14 mouse cellular contexts compared by ENCODE assay signal in the genomic region with DNA sequence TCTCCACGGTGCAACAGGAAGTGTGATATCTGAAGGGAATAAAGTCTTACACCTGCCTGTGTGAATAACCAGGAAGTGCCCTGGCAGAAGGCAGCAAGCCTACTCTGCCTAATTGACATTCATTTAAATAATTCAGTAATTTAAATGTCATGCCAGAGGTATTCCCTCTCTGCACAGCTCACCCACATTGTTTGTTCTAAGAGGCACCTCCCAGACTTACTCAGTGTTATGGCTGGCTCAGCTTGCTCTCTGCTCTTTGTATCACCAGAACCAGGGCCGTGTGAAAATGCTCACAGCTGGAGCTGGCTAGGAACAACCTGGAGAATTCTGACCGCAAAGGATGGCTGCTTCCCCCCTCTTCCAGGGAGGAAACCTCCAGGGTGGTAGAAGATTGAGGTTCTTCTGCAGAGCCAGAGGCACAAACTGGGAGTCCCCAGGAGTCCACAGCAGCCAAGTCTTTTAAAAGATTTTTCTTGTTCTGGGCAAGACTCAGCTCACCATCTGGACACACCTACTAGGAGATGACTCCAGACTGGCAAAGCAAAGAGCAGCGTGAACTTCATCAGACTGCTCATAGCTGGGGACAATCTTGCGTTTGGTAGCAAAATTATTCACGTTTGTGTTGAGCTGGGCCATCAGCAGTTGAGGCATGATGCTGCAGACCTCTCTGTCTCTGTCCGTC. TPM values are rescaled to one million over a fixed set of nuclear protein-coding genes. Genes with fewer than 3 reads are reported as not detected.
DNase-seq lines count a peak whose midpoint lies in the region; ATAC-seq and TF ChIP-seq lines count a peak whose summit lies in the region.
"Had no signal": no experiment of that assay in that cellular context is flagged by ENCODE, and none has a peak within 500 bp of the region (broad histone marks: within the 10 kb centered on the region; RNA-seq: fewer than 3 reads in every experiment).

No protein-coding gene starts in this region.

- H3K36me3 ChIP-seq in kidney, postnatal 0 days (ENCODE audit: insufficient read depth, low read length): 0 out of 2 replicates have a peak, but pooled peaks cover 5% of the 10 kb centered on the region
- 0 out of 2 replicates have a peak, but pooled peaks cover 3% of the 10 kb centered on the region for H3K36me3 ChIP-seq in heart, postnatal 0 days (replicated peaks; ENCODE audit: control insufficient read depth, insufficient read depth, low read length)

- H3K27me3 ChIP-seq in kidney, postnatal 0 days (ENCODE audit: insufficient read depth, low read length): no peaks in the 10 kb centered on the region
- H3K27me3 ChIP-seq in heart, postnatal 0 days (ENCODE audit: control insufficient read depth, insufficient read depth, low read length): no peaks in the 10 kb centered on the region
- H3K27me3 ChIP-seq: limb, embryonic 13.5 days had no signal

- no peaks in the 10 kb centered on the region for H3K9me3 ChIP-seq in kidney, postnatal 0 days (replicated peaks; ENCODE audit: low read length)
- H3K9me3 ChIP-seq in heart, postnatal 0 days (replicated peaks; ENCODE audit: control insufficient read depth, low read length): no peaks in the 10 kb centered on the region
- H3K9me3 ChIP-seq: limb, embryonic 13.5 days had no signal

- TF ChIP-seq EP300 in heart, postnatal 0 days (IDR thresholded peaks at IDR 0.05; ENCODE audit: low read depth): no peak

- 63% methylated on average over 7 of the region's 7 CpGs for WGBS in kidney, postnatal 0 days
- WGBS in heart, postnatal 0 days: 25% methylated on average over 7 of the region's 7 CpGs

- TF ChIP-seq CTCF in kidney, postnatal 0 days (IDR thresholded peaks at IDR 0.05; ENCODE audit: low read depth): no peak
- TF ChIP-seq CTCF in heart, postnatal 0 days (IDR thresholded peaks at IDR 0.05; ENCODE audit: low read depth): no peak

- peak overlapping the region; percentile 47; the same call in 1 of the 2 replicates for H3K27ac ChIP-seq in kidney, postnatal 0 days
- peak overlapping the region; percentile 37 for H3K27ac ChIP-seq in heart, postnatal 0 days (ENCODE audit: low read depth)
- H3K27ac ChIP-seq: limb, embryonic 13.5 days had no signal

- no peak overlapping the region for H3K4me2 ChIP-seq in kidney, postnatal 0 days (ENCODE audit: low read length)
- no peak overlapping the region for H3K4me2 ChIP-seq in heart, postnatal 0 days (ENCODE audit: low read depth, low read length)
- H3K4me2 ChIP-seq: limb, embryonic 13.5 days had no signal

- no peak for ATAC-seq in kidney, postnatal 0 days (replicated peaks; ENCODE audit: low FRiP score, low read depth)
- no peak for ATAC-seq in heart, postnatal 0 days (ENCODE audit: insufficient read depth, low read depth)

- H3K4me1 ChIP-seq in kidney, postnatal 0 days (replicated peaks; ENCODE audit: insufficient read depth, low read length): peaks cover 10% of the 10 kb centered on the region; the same call in 1 of the 2 replicates
- H3K4me1 ChIP-seq in heart, postnatal 0 days (ENCODE audit: control insufficient read depth, insufficient read depth): peaks cover 47% of the 10 kb centered on the region

- no peak overlapping the region for H3K4me3 ChIP-seq in kidney, postnatal 0 days (replicated peaks; ENCODE audit: low read depth, low read length)
- H3K4me3 ChIP-seq in heart, postnatal 0 days (ENCODE audit: low read depth, low read length): no peak overlapping the region
- H3K4me3 ChIP-seq: limb, embryonic 13.5 days had no signal

- peak; percentile 19 to 49 for DNase-seq in adrenal gland, adult (ENCODE audit: inconsistent age in 2 of 2, low spot score in 1 of 2)
- no peak for DNase-seq in adrenal gland, postnatal 25 days
- no peak for DNase-seq in kidney, postnatal 0 days (ENCODE audit: low spot score)
- DNase-seq in kidney, adult 9 months: no peak
- peak; percentile 62 for DNase-seq in NIH3T3 (ENCODE audit: low read depth)
- no peak for DNase-seq in heart, postnatal 0 days (ENCODE audit: low spot score)
- DNase-seq in cerebellum, adult 11 months: no peak
- DNase-seq in gastrocnemius, postnatal 4 days (ENCODE audit: low spot score in 2 of 2): no peak
- DNase-seq: kidney, postnatal 10 days had no signal

- no peak overlapping the region for H3K9ac ChIP-seq in kidney, postnatal 0 days (ENCODE audit: low read depth, low read length)
- H3K9ac ChIP-seq in heart, postnatal 0 days (replicated peaks; ENCODE audit: low read depth, low read length): no peak overlapping the region
- H3K9ac ChIP-seq: limb, embryonic 13.5 days had no signal

RNA-seq across cellular contexts. Expression of gene Gm17409, which starts 14.5 kb away (rescaled TPM):
- not detected in 2 replicates for total RNA-seq in adrenal gland, postnatal 25 days (2021)
- not detected in 2 replicates for polyA plus RNA-seq in kidney, postnatal 0 days (2015; fragmentation: Nextera tagmentation; extraction: Ambion mirVana)
- not detected in 2 replicates for total RNA-seq in heart, postnatal 0 days (2014; rRNA removed; ENCODE audit: low replicate concordance)
- polyA plus RNA-seq in heart, postnatal 0 days (2015; fragmentation: Nextera tagmentation; extraction: Ambion mirVana): not detected in 2 replicates
- not detected for total RNA-seq in gastrocnemius, postnatal 4 days (2021)
- total RNA-seq: gastrocnemius, postnatal 10 days; megakaryocyte progenitor cell, adult 5-6 weeks; MEL had no signal
- polyA plus RNA-seq: cortical plate, adult 2 months; limb, embryonic 13.5 days had no signal

Comparison
In these comparisons a context has a peak if more than half of its experiments do, and no peak if none do; other contexts are left out.
1. DNase-seq: peak in adrenal gland, adult (2 of 2) and NIH3T3 (single experiment); none in adrenal gland, postnatal 25 days (single experiment), kidney, postnatal 0 days (single experiment), kidney, adult 9 months (single experiment), heart, postnatal 0 days (single experiment), cerebellum, adult 11 months (single experiment) and gastrocnemius, postnatal 4 days (0 of 2).